Mouse (Mus musculus) liver, adult 2 months (tissue): ENCODE measurements at regions not wholly inside any gene's neighbourhood (a gene's known extent, or its start where the extent isn't known, plus 50 kb on each side); places are given as distances from the start of the nearest gene placed in this dataset.

ENCODE experiments used
- CTCF ChIP-seq: fragments of 200-500 bp; IDR thresholded peaks from 2 replicates; pipeline ENCODE4 v1.5.1; 2011; ENCODE audit warnings: low read depth, low read length, control low read depth
- POLR2A ChIP-seq: fragments of 200-500 bp; IDR thresholded peaks from 2 replicates; pipeline ENCODE4 v1.6.1; 2011; ENCODE audit warnings: low read length, control low read depth; ENCODE audit not compliant: insufficient read depth; ENCODE audit errors: extremely low read depth

DNA sequence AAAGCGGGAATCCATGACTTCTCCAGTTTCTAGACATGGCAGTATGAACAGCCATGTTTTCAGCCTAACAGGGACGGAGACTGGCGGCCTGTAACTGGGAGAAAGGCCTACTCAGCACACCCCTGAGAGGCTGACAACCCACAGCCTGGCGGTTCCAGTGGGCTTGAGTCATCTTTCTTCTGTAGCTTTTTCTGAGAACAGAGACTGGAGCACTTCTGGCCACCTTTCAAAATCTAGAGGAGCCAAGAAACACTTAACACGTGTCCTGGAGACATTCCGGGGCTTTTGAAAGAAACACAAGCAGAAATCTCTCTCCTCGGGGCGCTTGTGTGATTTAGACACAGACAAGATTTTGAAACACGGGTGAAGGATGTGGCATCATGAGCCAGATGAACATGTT is 250.1 kb downstream of the Prex1 start:
- no peak for TF ChIP-seq CTCF
- no peak for TF ChIP-seq POLR2A
